Mouse (Mus musculus) retina, postnatal 1 day (tissue): ENCODE data around the gene Ltbp2.

ENCODE experiments used
- DNase-seq: peaks from one replicate; pipeline ENCODE4 v3.0.0-alpha.2; 2012

The Ltbp2 gene

DNA sequence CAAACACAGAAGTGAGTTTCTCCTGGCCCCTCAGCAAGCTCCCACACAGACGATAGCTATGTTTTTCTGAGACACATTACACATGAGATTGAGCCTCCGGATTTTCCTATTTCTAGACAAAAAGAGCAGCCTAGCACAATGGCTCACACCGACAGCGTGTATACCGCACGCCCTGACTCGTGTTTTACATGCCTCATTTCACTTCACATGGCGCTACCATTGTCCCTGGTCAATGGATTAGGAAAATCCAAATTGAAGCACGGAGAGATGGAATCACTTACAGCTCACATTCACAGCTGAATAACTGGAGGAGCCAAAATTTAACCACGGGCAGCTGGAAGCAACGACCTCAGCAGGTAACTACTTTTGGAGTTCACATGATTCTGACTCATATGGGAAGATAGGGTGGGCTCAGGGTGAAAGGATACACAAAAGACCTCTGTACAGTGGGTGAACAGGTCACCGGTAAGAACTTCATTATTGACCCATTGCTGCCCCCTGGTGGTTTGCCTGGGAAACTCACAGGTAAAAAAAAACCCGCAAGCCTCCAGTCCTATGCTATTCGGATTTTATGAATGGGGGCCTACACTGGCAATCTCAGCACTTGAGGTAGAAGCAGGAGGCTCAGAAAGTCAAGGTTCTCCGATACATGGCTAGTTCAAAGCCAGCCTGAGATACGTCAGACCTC lies 121.2 kb downstream of the Ltbp2 start:
- DNase-seq = peak; percentile 78

DNA sequence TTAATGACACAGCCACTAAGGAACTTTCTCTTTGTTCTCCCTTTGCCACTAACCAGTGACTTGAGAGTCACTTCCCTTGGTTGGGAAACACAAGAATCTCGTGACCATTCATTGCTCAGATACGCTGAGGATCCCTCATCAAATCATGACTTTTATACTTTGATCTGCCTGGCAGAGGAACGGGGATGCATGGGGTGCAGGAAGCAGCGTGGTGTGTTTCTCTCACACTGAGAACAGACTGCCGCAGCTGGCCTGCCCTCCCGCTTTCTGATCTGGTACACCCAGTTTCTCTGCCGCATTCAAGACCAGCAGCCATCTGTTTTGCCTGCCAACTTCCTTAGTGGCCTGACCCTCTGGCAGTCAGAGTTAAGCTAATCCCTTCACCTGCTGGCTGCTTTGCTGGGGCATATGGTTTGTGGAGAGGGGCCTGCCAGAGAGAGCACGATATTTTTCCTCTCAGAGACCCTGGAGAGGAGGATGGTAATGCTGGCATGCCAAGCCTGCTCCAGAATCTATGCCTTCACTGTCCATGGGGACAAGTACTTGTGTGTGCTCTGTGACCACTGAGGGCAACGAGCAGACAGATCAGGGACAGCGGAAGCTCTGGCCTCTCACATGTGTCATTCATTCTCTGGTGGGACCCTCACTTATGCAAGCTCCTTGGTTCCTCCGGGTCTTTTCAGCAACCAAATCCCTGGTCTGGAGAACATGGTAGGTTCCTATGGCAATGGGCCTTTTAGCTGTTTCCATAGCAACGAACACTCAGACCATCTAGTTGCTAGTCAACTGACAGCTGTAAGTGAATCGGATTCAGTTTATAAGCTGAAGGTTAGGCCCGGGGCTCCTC lies 124.0 kb downstream of the Ltbp2 start:
- peak; percentile 76 for DNase-seq

DNA sequence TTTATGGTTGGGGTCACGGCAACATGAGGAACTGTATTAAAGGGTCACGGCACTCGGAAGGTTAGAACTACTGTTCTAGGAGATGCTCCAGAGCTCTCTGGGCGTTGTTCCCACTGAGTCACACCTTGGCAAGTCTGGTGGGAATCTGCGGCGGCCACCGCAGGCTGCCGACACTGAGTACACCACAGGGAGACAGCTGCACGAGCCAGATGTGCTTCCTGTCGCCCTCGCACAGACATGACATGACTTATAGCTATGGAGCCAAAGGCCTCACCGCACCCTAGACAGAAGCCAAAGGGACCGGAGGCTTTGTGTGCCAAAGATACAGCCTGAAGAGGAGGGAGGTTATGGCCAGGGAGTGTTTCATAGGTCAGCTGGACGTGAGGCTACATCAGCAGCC lies 125.7 kb downstream of the Ltbp2 start:
- DNase-seq = no peak

DNA sequence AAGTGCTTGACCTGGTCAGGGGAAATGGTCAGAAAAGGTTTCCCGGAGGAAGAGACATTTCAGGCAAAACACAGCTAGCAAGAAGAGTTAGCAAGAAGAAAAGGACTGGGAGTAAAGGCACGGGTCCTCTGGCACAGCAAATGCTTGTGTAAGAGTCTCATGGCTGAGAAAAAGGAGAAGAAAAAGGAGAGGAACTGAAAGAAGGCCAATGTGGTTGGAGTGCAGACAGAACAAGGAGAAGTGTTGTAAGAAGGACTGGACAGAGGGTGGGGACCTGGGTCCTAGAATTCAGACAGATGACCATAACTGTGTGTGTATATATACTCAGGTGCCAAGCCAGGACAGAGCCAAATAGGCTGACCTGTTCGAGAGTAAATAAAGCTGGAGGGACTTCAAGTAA lies 128.2 kb downstream of the Ltbp2 start:
- no peak for DNase-seq

DNA sequence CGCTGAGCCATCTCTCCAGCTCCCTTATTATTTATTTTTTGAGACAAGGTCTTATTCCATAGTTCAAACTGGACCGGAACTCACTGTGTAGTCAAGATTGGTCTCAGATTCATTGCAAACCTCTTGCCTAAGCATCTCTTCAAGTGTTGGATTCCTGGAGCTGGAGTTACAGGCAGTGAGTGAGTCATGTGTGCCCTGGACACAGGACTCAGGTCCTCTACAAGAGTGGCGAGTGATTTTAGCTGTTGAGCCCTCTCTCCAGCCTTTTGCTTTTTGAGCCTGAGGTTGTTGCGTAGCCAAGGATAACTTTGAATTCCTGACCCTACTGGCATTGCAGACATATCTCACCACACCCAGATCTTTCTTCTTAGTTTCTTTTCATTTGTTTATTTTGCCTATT lies 130.6 kb downstream of the Ltbp2 start:
- no peak for DNase-seq

DNA sequence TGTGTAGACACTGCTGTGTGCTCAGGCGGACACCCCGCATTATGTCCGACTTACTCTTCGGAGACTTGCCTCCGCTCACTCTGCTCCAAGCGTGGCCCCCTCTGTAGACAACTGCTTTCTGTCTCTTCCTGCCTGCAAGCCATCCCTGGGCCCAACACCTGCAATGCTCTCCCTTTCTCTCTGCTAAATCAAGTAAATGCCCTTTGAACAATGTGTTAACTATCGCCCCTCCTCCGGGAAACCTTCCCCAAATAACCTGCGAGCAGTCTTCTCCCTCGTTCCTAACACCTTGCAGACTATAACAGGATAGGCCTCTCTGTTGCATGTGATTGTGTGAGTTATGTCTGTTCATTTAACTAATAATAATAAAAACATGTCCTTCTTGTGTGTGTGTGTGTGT lies 132.8 kb downstream of the Ltbp2 start:
- no peak for DNase-seq

DNA sequence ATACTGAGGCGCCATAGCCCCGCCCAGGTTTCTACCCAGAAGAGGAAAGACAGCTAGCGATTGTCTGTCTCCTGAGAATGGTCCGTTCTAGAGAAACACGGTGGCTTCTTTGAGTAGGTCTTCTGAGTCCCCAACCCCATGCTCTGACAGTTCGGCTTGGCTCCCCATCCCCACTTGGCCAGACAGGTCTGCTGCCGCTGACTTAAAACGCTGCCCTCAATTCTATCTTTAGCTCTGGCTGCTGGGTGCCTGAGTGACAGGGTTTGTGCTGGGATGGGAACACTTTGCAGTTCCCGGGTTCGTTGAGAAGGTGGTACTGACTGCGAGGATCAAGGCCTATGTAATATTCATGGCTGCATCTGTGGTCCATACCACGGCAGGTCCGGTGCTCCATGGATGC lies 143.0 kb downstream of the Ltbp2 start:
- DNase-seq = no peak
